Mouse (Mus musculus) WW6 (cell line): ENCODE measurements around the gene Myo5a.

Experiments used
- DNase-seq: peaks from one replicate; pipeline ENCODE4 v3.0.0-alpha.2; 2013; ENCODE audit warnings: low read depth, low spot score

The Myo5a gene

GRCm38 (mm10) chr9:75071706-75072192 lies 934 bp downstream of the Myo5a start:
- DNase-seq, result no peak

GRCm38 (mm10) chr9:75072361-75072760 lies 1.5 kb downstream of the Myo5a start:
- no peak for DNase-seq

- no peak for DNase-seq
These were observed 6.4 kb downstream of the Myo5a start for GRCm38 (mm10) chr9:75077191-75077590.

GRCm38 (mm10) chr9:75085242-75085824 lies 14.5 kb downstream of the Myo5a start:
- DNase-seq, result peak; percentile 31

GRCm38 (mm10) chr9:75087823-75088222 lies 17.0 kb downstream of the Myo5a start:
- no peak for DNase-seq

- DNase-seq, result no peak
These were observed 18.5 kb downstream of the Myo5a start for GRCm38 (mm10) chr9:75089285-75089684.

GRCm38 (mm10) chr9:75092134-75092533 lies 21.3 kb downstream of the Myo5a start:
- DNase-seq, result no peak

- DNase-seq, result no peak
These were observed 23.9 kb downstream of the Myo5a start for GRCm38 (mm10) chr9:75094762-75095161.

GRCm38 (mm10) chr9:75098937-75099336 lies 28.1 kb downstream of the Myo5a start:
- no peak for DNase-seq

GRCm38 (mm10) chr9:75100157-75100781 lies 29.5 kb downstream of the Myo5a start:
- DNase-seq, result no peak

GRCm38 (mm10) chr9:75102131-75102530 lies 31.3 kb downstream of the Myo5a start:
- no peak for DNase-seq

GRCm38 (mm10) chr9:75116571-75117177 lies 45.9 kb downstream of the Myo5a start:
- DNase-seq, result no peak

GRCm38 (mm10) chr9:75121126-75121525 lies 50.3 kb downstream of the Myo5a start:
- DNase-seq, result no peak

- DNase-seq, result no peak
These were observed 53.4 kb downstream of the Myo5a start for GRCm38 (mm10) chr9:75124201-75124721.

GRCm38 (mm10) chr9:75130553-75130952 lies 59.7 kb downstream of the Myo5a start:
- no peak for DNase-seq

- no peak for DNase-seq
These were observed 76.1 kb downstream of the Myo5a start for GRCm38 (mm10) chr9:75146911-75147310.

GRCm38 (mm10) chr9:75160525-75160924 lies 89.7 kb downstream of the Myo5a start:
- DNase-seq, result no peak

GRCm38 (mm10) chr9:75163650-75164049 lies 92.8 kb downstream of the Myo5a start:
- no peak for DNase-seq

- no peak for DNase-seq
These were observed 100.9 kb downstream of the Myo5a start for GRCm38 (mm10) chr9:75171721-75172120.

- DNase-seq, result no peak
These were observed 116.9 kb downstream of the Myo5a start for GRCm38 (mm10) chr9:75187646-75188260.

- DNase-seq, result no peak
These were observed 123.0 kb downstream of the Myo5a start for GRCm38 (mm10) chr9:75193858-75194257.

GRCm38 (mm10) chr9:75196335-75196734 lies 125.5 kb downstream of the Myo5a start:
- no peak for DNase-seq
